Mouse (Mus musculus) hindbrain, embryonic 11.5 days (tissue): Measurements from ENCODE around the gene Fyn. TPM values are rescaled to one million over a fixed set of nuclear protein-coding genes. Genes with fewer than 3 reads are reported as not detected.

Source experiments
- ATAC-seq: fragments of 200-750 bp; cut with Nextera tagmentation; 2 replicates; pipeline ENCODE4 v1.8.0; 2017; ENCODE audit warnings: mild to moderate bottlenecking, moderate TSS enrichment, moderate library complexity; ENCODE audit not compliant: low FRiP score
- DNase-seq: peaks from one replicate; pipeline ENCODE4 v3.0.0-alpha.2; 2015; ENCODE audit warnings: low spot score
- H3K27ac ChIP-seq: fragments of 300-500 bp; sonication (generic); 2 replicates; pipeline ENCODE4 v1.5.1; 2014; ENCODE audit warnings: mild to moderate bottlenecking, low read depth, low read length
- H3K27me3 ChIP-seq: fragments of 300-500 bp; sonication (generic); 2 replicates; pipeline ENCODE4 v1.6.1; 2014; ENCODE audit warnings: mild to moderate bottlenecking, low read length, moderate library complexity, mixed read lengths; ENCODE audit not compliant: control insufficient read depth, insufficient read depth
- H3K36me3 ChIP-seq: fragments of 300-500 bp; sonication (generic); 2 replicates; pipeline ENCODE4 v1.6.1; 2014; ENCODE audit warnings: mild to moderate bottlenecking, low read length, moderate library complexity, mixed read lengths; ENCODE audit not compliant: control insufficient read depth, insufficient read depth
- H3K4me1 ChIP-seq: fragments of 300-500 bp; sonication (generic); replicated peaks from 2 replicates; pipeline ENCODE4 v1.6.1; 2014; ENCODE audit warnings: low read length, mixed read lengths; ENCODE audit not compliant: control insufficient read depth, insufficient read depth
- H3K4me2 ChIP-seq: fragments of 300-500 bp; sonication (generic); replicated peaks from 2 replicates; pipeline ENCODE4 v1.6.1; 2014; ENCODE audit warnings: mild to moderate bottlenecking, low read depth, low read length
- H3K4me3 ChIP-seq: fragments of 300-500 bp; sonication (generic); 2 replicates; pipeline ENCODE4 v1.5.1; 2014; ENCODE audit warnings: low read depth, low read length
- H3K9ac ChIP-seq: fragments of 300-500 bp; sonication (generic); 2 replicates; pipeline ENCODE4 v1.6.1; 2014; ENCODE audit warnings: low read depth, low read length
- H3K9me3 ChIP-seq: fragments of 300-500 bp; sonication (generic); 2 replicates; pipeline ENCODE4 v1.6.1; 2016; ENCODE audit warnings: low read length; ENCODE audit not compliant: control insufficient read depth
- WGBS: fragments of 180-500 bp; shearing (Covaris S2); extraction: QIAGEN DNeasy Blood & Tissue Kit; methylation state at CpG from one replicate; pipeline ENCODE4 v1.1.7; 2014; 5-methylcytosine and 5-hydroxymethylcytosine counted together
- polyA plus RNA-seq: library from polyadenylated mRNA; unstranded; fragments of >200 nt; fragmentation: Nextera tagmentation; extraction: Ambion mirVana; gene quantifications from 2 replicates; pipeline ENCODE4 v1.2.1, GENCODE M21; 2014

Gene Fyn
- polyA plus RNA-seq, 1 experiment from 2014 or later = 51.1 TPM

GRCm38 (mm10) chr10:39606434-39606833 is 237.8 kb downstream of the Fyn start:
- Histone ChIP-seq H3K27ac (no peak overlapping the region), H3K4me3 (no peak overlapping the region), H3K9ac (no peak overlapping the region), H3K4me1 (no peaks in the 10 kb centered on the region), H3K9me3 (no peaks in the 10 kb centered on the region), H3K36me3 (no peaks in the 10 kb centered on the region), H3K27me3 (no peaks in the 10 kb centered on the region), H3K4me2 (no peak overlapping the region)
- ATAC-seq = no peak
- no peak for DNase-seq
- WGBS = 100% methylated on average over 1 of the region's 1 CpGs

GRCm38 (mm10) chr10:39611234-39611633 is 242.6 kb downstream of the Fyn start:
- no peaks in the 10 kb centered on the region for H3K36me3 ChIP-seq
- H3K27me3 ChIP-seq = no peaks in the 10 kb centered on the region
- WGBS = 57% methylated on average over 3 of the region's 3 CpGs
- DNase-seq (no peak), ATAC-seq (no peak)
- no peaks in the 10 kb centered on the region for H3K9me3 ChIP-seq
- H3K9ac ChIP-seq = no peak overlapping the region
- H3K4me2 ChIP-seq = no peak overlapping the region
- no peak overlapping the region for H3K27ac ChIP-seq
- peaks cover 2% of the 10 kb centered on the region; the same call in 1 of the 2 replicates for H3K4me1 ChIP-seq
- H3K4me3 ChIP-seq = no peak overlapping the region

- no peak for ATAC-seq
- Histone ChIP-seq H3K36me3 (no peaks in the 10 kb centered on the region), H3K4me1 (peaks cover 2% of the 10 kb centered on the region; the same call in 1 of the 2 replicates), H3K27ac (no peak overlapping the region), H3K27me3 (no peaks in the 10 kb centered on the region), H3K4me2 (no peak overlapping the region), H3K9me3 (no peaks in the 10 kb centered on the region), H3K9ac (no peak overlapping the region), H3K4me3 (no peak overlapping the region)
- no peak for DNase-seq
- 84% methylated on average over 2 of the region's 2 CpGs for WGBS
Observed at GRCm38 (mm10) chr10:39612131-39612530, 243.5 kb downstream of the Fyn start.

GRCm38 (mm10) chr10:39612633-39612988 is 244.0 kb downstream of the Fyn start, which contains the start of gene Traf3ip2:
Traf3ip2 (plus strand) TSS chr10:39612934.
- Histone ChIP-seq H3K27ac (peak within 1 kb of the TSS; percentile 24; the same call in 1 of the 2 replicates), H3K36me3 (no peaks in the 10 kb centered on the region), H3K9me3 (no peaks in the 10 kb centered on the region), H3K4me2 (peak within 1 kb of the TSS; percentile 33), H3K9ac (peak within 1 kb of the TSS; percentile 33), H3K4me1 (peaks cover 2% of the 10 kb centered on the region; the same call in 1 of the 2 replicates), H3K27me3 (no peaks in the 10 kb centered on the region), H3K4me3 (no peak within 1 kb of the TSS)
- no peak for ATAC-seq
- DNase-seq = no peak
- 57% methylated on average over 4 of the region's 4 CpGs for WGBS

- Histone ChIP-seq H3K36me3 (no peaks in the 10 kb centered on the region), H3K9me3 (no peaks in the 10 kb centered on the region), H3K4me3 (no peak overlapping the region), H3K4me2 (peak overlapping the region; percentile 33), H3K27me3 (no peaks in the 10 kb centered on the region), H3K4me1 (peaks cover 2% of the 10 kb centered on the region; the same call in 1 of the 2 replicates), H3K9ac (peak overlapping the region; percentile 33), H3K27ac (peak overlapping the region; percentile 24; the same call in 1 of the 2 replicates)
- peak; percentile 43 for DNase-seq
- ATAC-seq = peak; percentile 44; the same call in 1 of the 2 replicates
- WGBS = 15% methylated on average over 26 of the region's 26 CpGs
Observed at GRCm38 (mm10) chr10:39612989-39613831, 244.6 kb downstream of the Fyn start.

GRCm38 (mm10) chr10:39613973-39614372 is 245.3 kb downstream of the Fyn start:
- H3K27ac ChIP-seq = 0 out of 2 replicates have a peak overlapping the region, but pooled peaks have one; percentile 24
- WGBS = 57% methylated on average over 2 of the region's 2 CpGs
- DNase-seq = no peak

GRCm38 (mm10) chr10:39614676-39615075 is 246.0 kb downstream of the Fyn start:
- peaks cover 2% of the 10 kb centered on the region; the same call in 1 of the 2 replicates for H3K4me1 ChIP-seq
- ATAC-seq (no peak), DNase-seq (no peak)
- no peak overlapping the region for H3K4me2 ChIP-seq
- WGBS = 37% methylated on average over 6 of the region's 6 CpGs
- H3K9me3 ChIP-seq = no peaks in the 10 kb centered on the region
- H3K9ac ChIP-seq = peak overlapping the region; percentile 31; the same call in 1 of the 2 replicates
- H3K36me3 ChIP-seq = no peaks in the 10 kb centered on the region
- H3K27me3 ChIP-seq = no peaks in the 10 kb centered on the region
- H3K4me3 ChIP-seq = no peak overlapping the region
- no peak overlapping the region for H3K27ac ChIP-seq

More at GRCm38 (mm10) chr10:39613973-39614372, 245.3 kb downstream of the Fyn start:
- no peak overlapping the region for H3K4me3 ChIP-seq
- ATAC-seq = no peak
- no peak overlapping the region for H3K9ac ChIP-seq
- no peaks in the 10 kb centered on the region for H3K36me3 ChIP-seq
- no peak overlapping the region for H3K4me2 ChIP-seq
- H3K9me3 ChIP-seq = no peaks in the 10 kb centered on the region
- peaks cover 2% of the 10 kb centered on the region; the same call in 1 of the 2 replicates for H3K4me1 ChIP-seq
- H3K27me3 ChIP-seq = no peaks in the 10 kb centered on the region
